Mouse (Mus musculus) heart, adult 11 months (tissue): ENCODE measurements around the gene Nepro.
A peak's percentile ranks its signal among the peaks of the same experiment; 100 is the strongest.

Source experiments
- DNase-seq: peaks from one replicate; pipeline ENCODE4 v3.0.0; 2022

Nepro gene

DNA sequence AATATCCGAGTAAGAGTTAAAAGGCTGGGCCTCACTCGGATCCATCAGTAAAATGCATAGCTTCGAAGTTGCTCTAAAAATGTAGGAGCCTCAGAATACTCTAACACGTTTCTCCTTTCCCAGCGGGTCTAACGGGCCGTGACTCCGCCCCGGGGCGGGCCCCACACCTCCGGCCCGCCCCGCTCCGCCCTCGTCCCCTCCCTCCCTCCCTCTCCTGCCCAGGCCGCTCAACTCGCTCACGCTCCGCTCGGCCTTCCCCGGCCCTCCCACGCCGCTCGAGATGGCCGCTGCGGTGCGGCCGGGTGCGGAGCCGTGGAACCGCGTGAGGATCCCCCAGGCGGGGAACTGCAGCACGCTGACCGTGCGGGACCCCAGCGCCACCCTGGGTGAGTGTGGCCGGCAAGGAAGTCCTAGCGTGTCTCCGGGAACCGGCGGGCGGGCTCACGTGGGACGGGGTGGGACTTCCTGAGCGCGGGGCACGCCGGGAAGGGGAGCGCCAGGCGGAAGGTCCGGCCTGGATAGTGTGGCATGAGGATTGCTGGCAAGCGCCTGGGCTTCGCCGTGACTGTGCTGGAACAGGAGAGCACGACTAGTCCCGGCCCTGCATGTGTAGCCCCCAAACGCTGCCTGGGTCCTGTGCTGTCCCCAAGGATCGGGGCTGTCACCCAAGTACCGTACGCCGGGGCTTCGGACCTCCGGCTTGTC is at the start of gene Nepro:
Gene Nepro, plus strand, starts transcription at position 219 of the 705 bp plus-strand sequence.
- peak; percentile 100 for DNase-seq

DNA sequence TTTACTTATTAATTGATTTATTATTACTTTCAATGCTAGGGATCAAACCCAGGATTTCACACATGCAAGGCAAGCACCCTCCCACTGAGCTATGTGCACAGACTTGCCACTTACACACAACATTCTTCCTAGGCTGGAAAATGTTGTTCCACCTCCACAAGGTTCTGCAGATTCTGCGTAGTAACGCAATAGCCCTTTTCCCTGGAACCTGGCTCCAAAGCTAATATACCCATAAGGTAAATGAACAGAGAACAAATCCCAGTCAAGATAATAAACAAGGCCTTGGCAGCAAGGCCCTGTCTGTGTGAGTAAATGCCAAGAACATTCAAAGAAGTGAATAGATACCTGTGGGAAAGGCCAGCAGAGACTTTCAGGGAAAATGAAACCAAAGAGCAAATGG is 47.7 kb upstream of the Nepro start:
- DNase-seq: peak; percentile 72

DNA sequence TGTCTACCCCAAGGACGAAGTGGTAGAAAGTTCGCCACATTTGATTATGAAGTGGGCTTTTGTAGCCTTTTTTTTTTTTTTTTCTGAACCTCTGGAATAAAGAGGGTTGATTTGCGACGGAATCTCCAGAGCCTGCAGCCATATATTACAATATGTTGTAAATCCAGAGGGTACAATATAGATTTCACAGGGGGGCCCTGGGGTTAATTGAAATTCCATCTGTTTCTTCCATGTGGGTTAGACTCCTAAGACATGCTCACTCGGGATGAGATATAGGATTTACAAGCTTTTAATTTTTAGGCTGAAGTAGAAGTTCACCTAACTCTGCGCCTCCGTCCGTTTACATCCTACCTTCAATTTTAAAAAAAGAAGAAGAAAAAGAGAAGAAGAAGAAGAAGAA is 45.0 kb upstream of the Nepro start:
- peak; percentile 24 for DNase-seq

DNA sequence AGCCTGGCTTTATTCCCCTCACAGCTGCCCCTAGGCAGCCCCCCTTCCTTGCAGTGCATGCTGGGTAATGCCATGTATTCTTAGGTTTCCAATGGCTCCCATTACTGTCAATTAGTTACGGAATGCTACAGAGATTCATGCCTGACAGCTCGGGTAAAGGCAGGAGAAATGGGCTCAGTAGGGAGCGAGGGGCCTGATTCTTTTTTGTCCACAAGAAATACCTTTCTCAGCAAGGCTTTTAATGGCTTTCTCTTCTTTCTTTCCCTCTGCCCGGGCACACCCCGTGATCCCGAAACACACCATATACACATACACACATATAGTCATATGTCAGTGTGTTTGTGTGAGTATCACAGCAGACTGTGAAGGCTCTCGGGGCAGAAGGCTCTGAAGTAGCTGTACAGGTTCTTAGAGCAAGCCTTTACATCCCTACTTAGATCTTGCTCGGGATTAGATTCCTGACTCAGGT is 44.6 kb upstream of the Nepro start:
- DNase-seq: peak; percentile 72

DNA sequence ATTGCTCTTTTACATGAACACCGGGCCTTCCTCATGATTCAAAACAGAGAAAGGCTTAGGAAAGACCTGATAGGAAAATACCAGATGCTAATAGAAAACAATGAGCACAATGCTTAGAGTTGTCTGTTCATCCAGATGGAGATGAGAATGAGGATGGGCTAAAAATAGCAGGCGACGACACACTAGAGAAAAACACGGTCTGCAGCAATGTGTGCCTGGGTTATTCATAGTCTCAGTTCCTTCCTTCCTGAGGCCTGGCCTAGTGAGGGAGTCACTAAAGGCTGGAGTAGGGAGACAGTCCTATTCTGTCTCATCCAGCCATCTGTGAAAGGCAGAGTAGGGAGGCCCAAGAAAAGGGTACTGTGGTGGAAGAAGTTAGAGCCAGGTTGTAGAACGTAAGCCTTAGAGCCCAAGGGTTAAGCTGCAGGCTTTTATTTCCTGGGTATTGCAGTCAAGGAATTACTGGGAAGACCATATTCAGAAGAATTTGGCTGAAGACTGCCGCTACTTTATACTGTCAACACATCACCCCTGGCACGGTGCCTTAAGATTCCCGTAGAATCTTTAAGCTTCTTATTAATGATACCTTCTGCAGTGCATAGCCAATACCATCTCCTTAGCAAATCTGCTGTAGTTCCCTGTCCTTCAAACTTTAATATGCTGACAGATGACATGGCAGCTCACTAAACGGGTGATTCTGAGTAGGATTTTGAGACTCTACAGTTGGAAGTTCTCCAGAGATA is 43.2 kb upstream of the Nepro start:
- peak; percentile 97 for DNase-seq

DNA sequence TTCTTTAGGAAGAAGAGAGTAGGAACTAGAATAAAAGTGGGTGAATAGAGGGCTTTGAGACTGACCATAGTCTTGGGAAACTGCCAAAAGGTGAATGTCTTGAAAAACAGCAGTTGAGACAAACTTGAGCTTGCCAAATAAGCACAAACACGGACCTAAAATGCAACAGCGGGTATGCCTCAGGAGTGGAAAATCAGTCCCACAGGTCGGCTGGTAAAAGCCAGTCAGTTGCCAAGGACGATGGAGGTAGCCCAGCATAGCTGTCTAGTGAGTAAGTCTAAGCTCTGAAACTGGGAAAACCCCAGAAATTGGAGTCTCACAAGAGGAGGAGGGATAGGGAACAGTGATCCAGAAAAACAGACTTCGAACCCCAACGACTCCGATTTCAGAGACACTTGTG is 39.5 kb upstream of the Nepro start:
- peak; percentile 66 for DNase-seq

DNA sequence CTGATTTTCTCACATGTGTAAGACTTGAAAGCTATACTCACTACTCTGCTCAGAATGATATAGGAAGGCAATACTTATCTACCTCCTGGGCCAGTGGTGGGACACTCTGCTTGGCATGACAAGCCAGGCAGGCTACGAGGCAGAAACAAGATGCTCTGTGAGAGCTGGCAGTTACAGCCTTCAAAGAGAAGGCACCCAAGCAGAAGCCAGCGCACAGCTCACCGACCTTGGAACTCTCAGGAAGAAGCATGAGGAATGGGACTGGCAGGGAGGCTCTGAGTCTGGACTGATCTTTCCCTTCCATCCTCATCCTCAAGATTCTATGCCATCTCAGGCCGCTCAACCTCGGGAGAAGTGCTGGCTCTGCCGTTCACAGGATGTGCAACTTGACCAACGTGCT is 38.7 kb upstream of the Nepro start:
- no peak for DNase-seq

DNA sequence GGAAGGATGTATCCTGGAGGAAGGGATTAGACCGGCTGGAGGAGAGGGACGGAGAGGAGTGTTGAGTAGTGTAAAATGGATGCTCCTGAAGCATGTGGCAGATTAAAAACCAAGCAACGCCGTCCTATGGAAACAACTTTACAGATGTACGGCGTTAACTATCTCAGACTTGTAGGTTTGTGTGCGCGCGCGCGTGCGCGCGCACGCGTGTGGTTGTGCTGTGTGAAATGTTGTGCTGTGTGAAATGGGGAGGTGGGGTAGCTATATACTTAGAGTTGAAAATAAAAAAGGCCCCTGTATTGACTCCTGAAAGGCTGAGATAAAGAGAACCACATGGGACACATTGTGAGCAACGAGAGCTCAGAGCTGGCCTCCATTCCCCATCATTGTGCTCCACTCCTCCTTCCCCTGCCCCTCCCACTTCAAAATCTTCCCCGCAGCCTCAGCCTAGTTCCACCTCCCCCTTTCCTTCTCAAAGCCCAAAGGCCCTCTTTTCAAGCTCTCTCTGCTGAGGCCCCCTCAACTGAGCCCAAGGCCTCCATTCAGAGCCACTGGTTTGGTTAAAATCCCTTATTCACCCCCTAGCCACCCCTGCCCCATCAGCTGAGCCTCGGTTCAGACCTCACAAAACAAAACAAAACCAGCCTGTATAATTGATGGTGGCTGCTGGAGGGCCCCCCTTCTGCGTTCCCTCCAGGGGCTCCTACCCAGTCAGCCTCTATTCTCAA is 36.9 kb upstream of the Nepro start:
- DNase-seq: peak; percentile 78

DNA sequence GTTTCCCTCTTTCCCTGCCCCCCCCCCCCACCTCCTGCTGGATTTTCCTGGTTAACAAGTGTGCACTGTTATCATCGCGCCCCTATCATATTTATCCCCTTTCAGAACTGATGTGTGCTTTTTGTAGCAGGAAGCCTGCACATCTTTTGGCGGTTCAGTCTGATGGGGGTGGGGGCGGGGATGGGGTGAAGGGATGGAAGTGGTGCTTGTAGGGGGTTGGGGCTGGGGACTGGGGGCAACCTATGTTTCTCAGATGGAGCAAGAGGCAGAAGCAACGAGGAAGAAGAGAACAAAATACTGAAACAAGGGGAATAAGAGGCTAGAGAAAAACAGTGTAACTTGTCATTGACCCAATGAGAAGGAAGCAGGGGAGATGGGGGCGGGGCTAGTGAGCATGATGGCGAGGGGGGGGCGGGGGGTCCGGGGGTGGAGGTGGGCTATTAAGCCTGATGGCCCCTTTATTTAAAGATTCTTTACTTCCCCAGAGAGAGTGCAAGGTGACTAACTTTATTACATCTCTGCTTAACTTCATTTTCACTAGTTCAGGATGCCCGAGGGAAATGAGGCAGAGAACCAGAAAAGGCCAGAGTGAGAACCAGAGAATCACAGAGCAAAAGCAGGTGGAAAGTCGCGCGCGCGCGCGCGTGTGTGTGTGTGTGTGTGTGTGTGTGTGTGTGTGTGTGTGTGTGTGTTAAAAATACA is 36.2 kb upstream of the Nepro start:
- peak; percentile 62 for DNase-seq

DNA sequence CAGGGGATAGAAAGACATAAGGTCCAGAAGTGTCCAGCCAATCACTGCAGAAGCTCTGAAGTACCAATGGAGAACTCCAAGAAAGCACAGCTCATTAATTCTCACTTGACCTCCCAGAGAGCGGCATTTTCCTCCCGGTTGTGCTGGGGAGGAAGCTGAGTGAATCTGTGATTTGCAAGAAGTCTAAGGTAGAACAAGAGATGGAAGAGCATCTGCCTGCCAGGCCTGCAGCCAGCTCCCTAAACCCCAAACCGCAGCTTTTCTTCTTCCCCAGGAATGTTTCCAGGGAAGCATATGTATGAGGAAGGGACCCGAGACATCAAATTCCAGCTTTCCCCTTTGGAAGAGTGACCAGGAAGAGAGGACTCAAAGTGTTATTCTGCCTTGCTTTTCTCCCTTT is 35.6 kb upstream of the Nepro start:
- no peak for DNase-seq

DNA sequence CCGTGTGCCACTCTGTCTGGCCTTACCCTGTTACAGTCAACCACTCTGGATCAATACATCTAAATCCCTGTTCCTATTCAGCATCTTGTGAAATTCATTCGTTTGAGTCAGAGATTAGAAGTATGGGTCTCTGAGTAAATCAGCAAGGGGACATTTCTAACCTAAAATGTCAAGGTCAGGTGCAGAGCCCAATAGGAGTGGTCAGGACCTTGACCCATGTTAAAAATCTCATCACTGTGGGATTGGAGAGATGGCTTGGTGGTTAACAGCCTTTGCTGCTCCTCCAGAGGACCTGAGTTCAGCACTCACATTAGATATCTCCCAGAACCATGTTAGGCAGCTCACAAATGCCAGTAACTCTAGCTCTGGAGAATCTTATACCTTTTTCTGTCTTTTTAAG is 33.6 kb upstream of the Nepro start:
- DNase-seq: no peak

DNA sequence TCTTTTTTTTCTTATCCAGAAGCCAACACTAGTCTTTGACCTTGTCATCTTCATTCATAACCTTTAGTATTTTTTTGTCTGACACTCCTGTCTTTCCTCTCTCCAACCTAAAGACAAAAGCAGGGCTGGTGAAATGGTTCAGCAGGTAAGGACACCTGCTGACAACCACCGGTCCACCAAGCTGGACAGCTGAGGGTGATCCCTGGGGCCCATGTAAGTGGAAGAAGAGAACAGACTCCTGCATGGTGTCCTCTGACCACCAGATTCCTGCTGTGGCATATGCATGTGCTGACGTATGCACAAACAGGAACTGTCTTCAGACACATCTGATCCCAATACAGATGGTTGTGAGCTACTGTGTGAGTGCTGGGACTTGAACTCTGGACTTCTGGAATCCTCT is 33.0 kb upstream of the Nepro start:
- DNase-seq: peak; percentile 85

DNA sequence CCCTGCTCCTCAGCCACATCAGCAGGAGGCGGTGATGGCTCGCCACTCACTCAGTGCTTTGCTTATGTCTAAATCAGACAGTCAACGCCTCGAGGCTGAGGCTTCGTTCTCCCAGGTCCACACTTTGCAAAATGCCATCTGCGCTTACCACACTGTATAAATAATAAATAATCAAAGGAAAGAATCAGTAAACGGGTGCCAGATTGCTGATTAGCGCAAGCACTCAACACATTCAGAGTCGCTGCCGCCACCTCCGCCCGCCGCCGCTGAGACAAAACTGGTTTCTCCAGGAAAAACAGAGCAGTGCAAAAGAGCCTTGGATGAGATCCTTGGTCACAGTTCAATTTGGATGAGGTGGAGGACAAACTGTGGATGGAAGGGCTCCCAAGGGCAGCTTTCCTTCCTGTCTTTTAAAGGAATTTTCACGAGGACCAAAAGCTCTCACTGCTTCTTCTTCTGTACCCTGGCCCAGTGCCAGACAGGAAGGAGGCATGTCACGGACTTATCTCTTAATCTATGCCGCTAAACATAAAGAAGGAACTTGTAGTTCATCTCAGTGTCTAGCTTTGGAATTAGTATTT is 32.5 kb upstream of the Nepro start:
- peak; percentile 94 for DNase-seq

DNA sequence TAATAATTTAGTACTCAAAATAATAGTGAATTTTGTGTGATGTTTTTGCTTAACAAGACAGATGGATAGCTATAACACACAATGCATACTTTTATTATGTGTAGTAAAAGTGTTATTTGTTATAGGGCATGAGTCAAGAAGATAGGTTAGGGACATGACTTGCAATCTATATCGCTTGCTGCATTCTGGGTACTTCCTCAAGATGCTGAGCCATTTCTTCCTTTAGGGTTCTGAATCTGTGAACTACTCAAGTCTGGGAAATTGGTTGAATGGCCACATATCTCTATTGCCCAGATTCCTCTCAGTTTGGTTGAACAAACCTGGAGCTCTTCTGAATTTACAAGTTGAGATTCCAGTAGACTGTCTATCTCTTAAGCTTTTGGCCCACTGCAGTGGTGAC is 31.6 kb upstream of the Nepro start:
- DNase-seq: no peak

DNA sequence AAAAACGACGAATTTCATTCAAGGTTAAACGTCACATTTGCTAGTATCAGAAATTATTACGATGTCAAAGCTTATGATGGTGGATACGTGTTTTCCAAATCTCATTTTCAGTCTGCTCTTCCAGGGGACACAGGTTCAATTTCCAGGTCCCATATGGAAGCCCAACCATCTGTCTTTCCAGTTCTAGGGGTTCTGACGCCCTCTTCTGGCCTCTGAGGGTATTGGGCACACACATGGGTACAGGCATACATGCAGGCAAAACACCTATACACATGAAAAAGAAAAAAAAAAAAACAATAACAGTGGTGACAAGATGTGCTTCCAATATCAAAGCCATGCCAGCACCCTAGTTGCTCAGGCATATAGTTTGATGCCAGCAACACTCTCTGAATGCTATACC is 30.4 kb upstream of the Nepro start:
- DNase-seq: no peak

DNA sequence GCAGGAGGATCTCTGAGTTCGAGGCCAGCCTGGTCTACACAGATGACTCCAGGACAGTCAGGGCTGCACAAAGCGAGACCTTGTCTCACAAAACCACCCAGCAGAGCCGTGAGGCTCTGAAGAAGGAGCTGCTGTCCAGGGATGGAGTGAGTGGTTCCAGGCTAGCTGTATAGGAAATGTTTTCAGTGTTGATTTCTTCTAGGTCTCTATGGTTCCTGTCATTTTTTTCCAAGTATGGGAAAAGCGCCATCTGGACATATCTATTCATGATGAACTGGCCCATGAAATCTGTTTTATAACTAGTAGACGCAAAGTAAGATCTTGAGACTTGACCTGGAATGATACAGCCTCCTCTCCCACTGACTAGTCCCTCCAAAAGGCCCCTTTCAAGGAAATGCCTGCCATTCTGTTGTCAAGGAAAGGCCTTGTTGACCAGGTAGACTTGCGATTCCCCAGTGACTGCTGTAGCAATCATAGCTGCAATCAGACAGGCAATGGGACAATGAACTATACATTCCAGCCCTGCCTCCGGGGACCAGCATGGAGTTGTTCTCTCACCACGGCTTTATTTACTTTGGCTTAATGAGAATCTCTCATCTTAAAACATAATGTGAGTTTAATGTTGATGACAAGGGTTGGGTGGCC is 28.8 kb upstream of the Nepro start:
- no peak for DNase-seq

DNA sequence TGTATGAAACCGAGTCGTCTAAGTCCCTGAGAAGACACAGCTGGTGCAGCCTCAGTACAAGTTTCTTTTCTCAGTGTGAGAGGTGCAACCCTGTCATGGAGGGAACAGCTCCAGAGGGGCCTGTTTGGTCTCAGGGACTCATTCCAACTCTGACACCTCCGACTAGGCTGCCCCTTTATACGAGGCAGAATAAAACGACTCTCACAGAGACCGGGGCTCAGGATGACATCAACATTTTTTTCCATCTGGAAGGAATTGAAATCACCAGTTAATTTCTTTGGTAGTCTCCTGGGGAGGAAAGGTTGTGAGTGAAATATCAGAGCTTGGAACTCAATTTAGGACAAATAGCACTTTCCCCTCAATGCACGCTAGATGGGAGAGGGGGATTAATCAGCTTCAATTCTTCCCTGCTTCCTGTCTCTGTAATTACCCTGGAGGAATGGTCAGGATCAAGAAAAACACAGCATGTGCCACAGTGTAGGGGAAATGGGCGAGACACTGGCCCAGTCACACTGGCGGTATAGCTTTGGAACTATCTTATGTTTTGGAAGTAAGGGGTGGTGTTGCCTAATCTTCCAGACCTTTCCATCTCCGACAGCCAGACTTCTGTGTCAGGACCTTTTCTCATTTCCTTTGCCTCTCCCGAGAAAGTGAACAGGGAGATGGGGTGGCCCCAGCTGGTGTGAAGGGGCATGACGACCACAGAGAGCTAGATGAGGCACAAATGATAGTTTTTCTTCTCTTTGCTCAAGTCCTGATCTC is 28.1 kb upstream of the Nepro start:
- DNase-seq: peak; percentile 98

DNA sequence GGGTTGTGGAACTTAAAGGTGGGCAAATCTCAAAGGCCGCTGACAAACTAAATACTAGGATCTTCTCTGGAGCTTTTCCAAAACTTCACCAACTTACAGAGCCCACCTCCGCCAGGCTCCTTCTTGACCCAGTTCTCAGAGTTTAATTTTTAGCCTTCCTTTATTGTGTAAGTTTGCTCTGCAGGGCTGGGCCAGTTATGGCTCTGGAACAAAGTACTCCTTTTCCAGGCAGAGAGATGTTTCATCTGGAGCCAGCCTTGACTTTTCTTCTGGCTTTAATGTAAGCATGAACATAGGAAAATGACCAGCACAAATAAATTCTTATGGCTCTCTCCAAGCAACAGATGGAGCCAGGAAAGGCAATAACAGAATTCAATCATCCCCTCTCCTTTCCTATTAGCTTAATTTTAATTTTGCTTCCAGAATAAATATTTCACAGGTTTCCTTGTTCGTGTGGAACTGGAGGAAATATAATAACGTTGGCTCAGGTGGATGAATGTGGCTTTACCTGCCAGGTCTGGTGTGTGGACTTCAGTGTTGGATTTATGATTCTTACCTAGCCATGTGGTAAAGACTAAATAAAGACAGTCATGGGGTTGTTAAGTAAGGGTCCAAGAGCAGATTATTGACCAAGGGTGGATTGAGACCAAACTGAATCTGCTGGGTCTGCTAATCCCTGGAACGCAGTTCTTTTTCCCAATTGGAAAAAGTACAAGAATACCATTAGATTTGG is 26.5 kb upstream of the Nepro start:
- DNase-seq: no peak

DNA sequence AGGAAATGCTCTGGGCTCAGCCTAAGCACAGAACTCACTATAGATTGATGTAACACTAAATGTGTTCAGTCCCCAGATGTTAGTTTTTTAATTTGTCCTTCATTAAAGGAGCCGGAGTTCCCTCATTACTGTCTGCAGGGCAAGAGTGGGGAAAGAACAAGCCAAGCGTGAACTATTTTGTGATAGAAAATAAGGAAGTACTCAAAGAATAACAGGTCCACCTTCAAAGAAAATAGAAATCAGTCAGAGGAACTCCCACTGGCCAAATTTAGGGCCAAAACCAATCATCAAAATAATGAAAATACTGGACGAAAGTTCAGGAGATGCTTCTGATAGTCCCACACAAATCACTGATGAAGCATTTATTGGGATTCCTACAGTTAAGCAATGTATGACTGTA is 22.9 kb upstream of the Nepro start:
- DNase-seq: no peak

DNA sequence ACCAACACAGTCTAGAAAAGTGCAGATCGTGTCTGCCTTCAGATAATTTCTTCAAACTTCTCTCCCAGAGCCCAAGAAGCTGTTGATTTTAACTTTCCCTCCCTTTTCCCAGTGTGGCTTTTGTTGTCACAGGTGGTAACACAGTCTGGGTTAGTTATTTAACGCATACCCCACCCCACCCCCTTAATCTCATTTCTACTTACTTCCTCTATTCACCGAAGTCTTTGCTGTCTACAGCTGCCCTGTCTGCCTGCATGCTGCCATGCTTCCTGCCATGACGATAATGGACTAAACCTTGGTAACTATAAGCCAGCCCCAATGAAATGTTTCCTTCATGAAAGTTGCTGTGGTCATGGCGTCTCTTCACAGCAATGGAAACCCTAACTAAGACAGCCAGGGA is 21.8 kb upstream of the Nepro start:
- DNase-seq: no peak

DNA sequence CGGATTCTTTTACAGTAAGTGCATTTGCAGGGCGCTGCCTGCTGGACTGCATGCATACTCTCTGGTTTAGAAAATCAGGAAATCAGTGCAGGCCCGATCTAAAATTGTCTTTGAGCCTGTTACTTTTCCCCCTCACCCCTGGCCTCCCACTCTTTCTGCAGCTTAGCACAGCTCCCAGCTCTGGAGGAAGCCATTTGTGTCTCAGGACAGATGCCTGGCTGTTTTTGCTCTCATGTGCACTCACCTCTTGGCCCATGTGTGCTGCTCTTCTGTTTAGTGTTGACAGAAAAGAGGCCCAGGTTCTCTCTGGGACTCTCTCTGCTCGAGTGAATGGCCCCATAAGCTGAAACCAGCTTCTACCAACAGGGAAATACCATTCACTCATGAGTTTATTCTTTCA is 20.6 kb upstream of the Nepro start:
- no peak for DNase-seq
